Mouse (Mus musculus) heart, postnatal 4 days (tissue): ENCODE measurements around the gene Foxe3. TPM values are rescaled to one million over a fixed set of nuclear protein-coding genes. Genes with fewer than 3 reads are reported as not detected.

ENCODE experiments used
- total RNA-seq, 2 experiments: library from RNA; stranded (reverse); gene quantifications; 2 replicates each; pipeline ENCODE4 v1.2.3; 2021

Gene Foxe3
- total RNA-seq, 2 experiments from 2014 or later: not detected

Other genes with a start within 250 kb of the Foxe3 start
- gene Gm12830, start 104.3 kb downstream of the Foxe3 start, total RNA-seq: not detected
- under 1 TPM; 0.45 to 0.59 TPM for gene Foxd2, start 17.1 kb downstream of the Foxe3 start, total RNA-seq
- 10 to 100 TPM; 52.1 to 56.5 TPM for gene Cmpk1, start 61.2 kb upstream of the Foxe3 start, total RNA-seq
- 10 to 100 TPM; 10.4 to 12.6 TPM for gene Stil, start 74.1 kb upstream of the Foxe3 start, total RNA-seq
- gene Tal1, start 130.4 kb upstream of the Foxe3 start, total RNA-seq: 1 to 10 TPM; 5.5 to 7.0 TPM
- gene Pdzk1ip1, start 162.7 kb upstream of the Foxe3 start, total RNA-seq: under 1 TPM; 0.72 to 0.93 TPM
- not detected for gene Cyp4x1, start 208.3 kb upstream of the Foxe3 start, total RNA-seq